Mouse (Mus musculus) neural tube, postnatal 0 days (tissue): ENCODE data around the gene Tom1l2. TPM values are rescaled to one million over a fixed set of nuclear protein-coding genes. Genes with fewer than 3 reads are reported as not detected.

Experiments
- microRNA-seq: library from miRNA; unstranded; fragments of <30 nt; microRNA quantifications from one replicate; pipeline ENCODE4, GENCODE M21; 2016
- polyA plus RNA-seq: library from polyadenylated mRNA; unstranded; fragments of >200 nt; fragmentation: Nextera tagmentation; extraction: Ambion mirVana; gene quantifications from 2 replicates; pipeline ENCODE4 v1.2.1, GENCODE M21; 2015

Gene Tom1l2
- 44.2 and 58.1 TPM in 2 replicates for polyA plus RNA-seq

GRCm38 (mm10) chr11:60352559-60353411, at the start of gene Tom1l2, which contains the start of gene Drc3:
Gene Tom1l2 (minus strand): TSS chr11:60352905.
Gene Drc3 (plus strand): TSS chr11:60353329.

DNA sequence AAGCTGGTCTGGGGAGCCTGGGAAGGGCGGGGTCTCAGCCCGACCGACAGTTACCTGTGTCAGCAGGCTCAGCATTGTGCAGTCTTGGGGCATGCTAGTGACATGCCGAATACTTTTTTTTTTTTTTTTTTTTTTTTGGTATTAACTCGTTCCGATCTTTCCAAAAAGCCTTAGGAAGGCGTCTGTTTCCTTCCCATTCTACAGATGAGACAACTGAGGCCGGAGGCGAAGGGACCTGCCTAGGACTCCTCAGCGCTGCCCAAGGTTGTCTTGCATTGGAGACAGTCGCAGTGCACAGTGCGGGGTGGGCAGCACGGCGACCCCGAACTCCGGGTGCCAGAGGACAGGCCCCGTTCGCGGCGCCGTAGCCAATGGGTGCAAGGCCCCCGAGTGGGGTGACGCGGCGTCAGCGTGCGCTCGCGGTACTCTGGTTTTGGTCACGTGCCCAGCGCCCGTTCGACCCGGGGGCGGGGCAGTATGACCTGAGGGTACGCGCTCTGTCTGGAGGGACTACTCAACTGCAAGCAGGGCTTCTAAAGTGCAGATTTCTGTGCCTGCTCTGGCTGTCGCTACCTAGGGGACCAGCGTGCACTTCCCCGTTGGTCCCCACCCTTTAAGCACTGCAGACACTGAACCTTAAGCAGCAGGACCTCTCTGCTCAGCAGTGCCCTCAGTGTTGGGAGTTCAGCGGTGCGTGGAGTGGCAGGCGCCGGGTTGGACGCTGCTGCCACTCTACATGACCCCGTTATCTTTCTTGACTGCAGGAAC, 130.1 kb downstream of the Tom1l2 start, which contains the start of gene Srebf1:
TSS of gene Srebf1 (minus strand) at position 113 of the 768 bp plus-strand sequence.

Small RNA genes lying within 50 kb of the gene (microRNA-seq; reads per million reads assigned to microRNA genes)
- gene Gm27711 (not detected), gene Mir6921 (not detected), gene Mir6922 (not detected)

Other genes starting within 250 kb of the Tom1l2 start
- gene Rai1, start 247.9 kb downstream of the Tom1l2 start, polyA plus RNA-seq: 22.8 and 33.3 TPM in 2 replicates
- gene Srebf1, start 130.3 kb downstream of the Tom1l2 start, polyA plus RNA-seq: 57.3 and 64.9 TPM in 2 replicates
- gene Drc3, start 424 bp upstream of the Tom1l2 start, polyA plus RNA-seq: 6.5 and 6.6 TPM in 2 replicates
- gene Gid4, start 64.2 kb upstream of the Tom1l2 start, polyA plus RNA-seq: 22.5 and 23.7 TPM in 2 replicates
- gene Atpaf2, start 65.6 kb upstream of the Tom1l2 start, polyA plus RNA-seq: 46.5 and 50.3 TPM in 2 replicates
- 83.4 and 86.0 TPM in 2 replicates for gene Drg2, start 101.7 kb upstream of the Tom1l2 start, polyA plus RNA-seq
- 0.53 and 0.54 TPM in 2 replicates for gene Myo15, start 116.4 kb upstream of the Tom1l2 start, polyA plus RNA-seq
- 19.0 and 20.2 TPM in 2 replicates for gene Alkbh5, start 183.5 kb upstream of the Tom1l2 start, polyA plus RNA-seq